Mouse (Mus musculus): ENCODE results near the gene Dkkl1. TPM values are rescaled to one million over a fixed set of nuclear protein-coding genes. Genes with fewer than 3 reads are reported as not detected.

The Dkkl1 gene
- polyA plus RNA-seq, 1 experiment from 2014 or later = 0.80 TPM

GRCm38 (mm10) chr7:45232716-45233465 lies 20.9 kb upstream of the Dkkl1 start:
- Histone ChIP-seq H3K4me3 (ENCODE audit: low read depth, low read length) (no peak overlapping the region), H3K36me3 (ENCODE audit: control insufficient read depth, insufficient read depth, low read length) (peaks cover 54% of the 10 kb centered on the region), H3K27me3 (replicated peaks; ENCODE audit: control insufficient read depth, insufficient read depth, low read length) (no peaks in the 10 kb centered on the region), H3K9me3 (ENCODE audit: control insufficient read depth, low read length) (no peaks in the 10 kb centered on the region), H3K27ac (ENCODE audit: low read depth) (no peak overlapping the region), H3K9ac (ENCODE audit: low read length) (no peak overlapping the region), H3K4me2 (ENCODE audit: low read length) (no peak overlapping the region), H3K4me1 (replicated peaks; ENCODE audit: control insufficient read depth, insufficient read depth, low read length) (peaks cover 24% of the 10 kb centered on the region)
- 69% methylated on average over 13 of the region's 13 CpGs for WGBS
- no peak for DNase-seq (ENCODE audit: low spot score)
- ATAC-seq (replicated peaks; ENCODE audit: low FRiP score, low TSS enrichment, low read depth) = no peak

- WGBS = 71% methylated on average over 11 of the region's 11 CpGs
- no peak for DNase-seq (ENCODE audit: low spot score)
- no peak overlapping the region for H3K4me3 ChIP-seq (ENCODE audit: low read depth, low read length)
- peaks cover 24% of the 10 kb centered on the region for H3K4me1 ChIP-seq (replicated peaks; ENCODE audit: control insufficient read depth, insufficient read depth, low read length)
- peaks cover 62% of the 10 kb centered on the region for H3K36me3 ChIP-seq (ENCODE audit: control insufficient read depth, insufficient read depth, low read length)
- ATAC-seq (replicated peaks; ENCODE audit: low FRiP score, low TSS enrichment, low read depth) = no peak
- H3K9ac ChIP-seq (ENCODE audit: low read length) = no peak overlapping the region
- H3K27me3 ChIP-seq (replicated peaks; ENCODE audit: control insufficient read depth, insufficient read depth, low read length) = no peaks in the 10 kb centered on the region
- H3K4me2 ChIP-seq (ENCODE audit: low read length) = no peak overlapping the region
- H3K9me3 ChIP-seq (ENCODE audit: control insufficient read depth, low read length) = no peaks in the 10 kb centered on the region
- no peak overlapping the region for H3K27ac ChIP-seq (ENCODE audit: low read depth)
Observed at GRCm38 (mm10) chr7:45231941-45232340, 20.0 kb upstream of the Dkkl1 start.

- Histone ChIP-seq H3K4me3 (ENCODE audit: low read depth, low read length) (no peak overlapping the region), H3K9me3 (ENCODE audit: control insufficient read depth, low read length) (no peaks in the 10 kb centered on the region), H3K36me3 (ENCODE audit: control insufficient read depth, insufficient read depth, low read length) (peaks cover 70% of the 10 kb centered on the region), H3K27me3 (replicated peaks; ENCODE audit: control insufficient read depth, insufficient read depth, low read length) (no peaks in the 10 kb centered on the region), H3K4me2 (ENCODE audit: low read length) (no peak overlapping the region), H3K4me1 (replicated peaks; ENCODE audit: control insufficient read depth, insufficient read depth, low read length) (peaks cover 24% of the 10 kb centered on the region), H3K9ac (ENCODE audit: low read length) (no peak overlapping the region), H3K27ac (ENCODE audit: low read depth) (no peak overlapping the region)
- ATAC-seq (replicated peaks; ENCODE audit: low FRiP score, low TSS enrichment, low read depth) (no peak), DNase-seq (ENCODE audit: low spot score) (no peak)
- WGBS = 86% methylated on average over 12 of the region's 12 CpGs
Observed at GRCm38 (mm10) chr7:45231192-45231591, 19.2 kb upstream of the Dkkl1 start.

GRCm38 (mm10) chr7:45229459-45230203 lies 17.7 kb upstream of the Dkkl1 start:
- H3K4me2 ChIP-seq (ENCODE audit: low read length) = no peak overlapping the region
- no peak overlapping the region for H3K9ac ChIP-seq (ENCODE audit: low read length)
- H3K27ac ChIP-seq (ENCODE audit: low read depth) = no peak overlapping the region
- peaks cover 86% of the 10 kb centered on the region for H3K36me3 ChIP-seq (ENCODE audit: control insufficient read depth, insufficient read depth, low read length)
- H3K9me3 ChIP-seq (ENCODE audit: control insufficient read depth, low read length) = no peaks in the 10 kb centered on the region
- H3K4me1 ChIP-seq (replicated peaks; ENCODE audit: control insufficient read depth, insufficient read depth, low read length) = peaks cover 14% of the 10 kb centered on the region
- no peak for DNase-seq (ENCODE audit: low spot score)
- whole genome bisulfite sequencing = 88% methylated on average over 7 of the region's 7 CpGs
- H3K4me3 ChIP-seq (ENCODE audit: low read depth, low read length) = no peak overlapping the region
- H3K27me3 ChIP-seq (replicated peaks; ENCODE audit: control insufficient read depth, insufficient read depth, low read length) = no peaks in the 10 kb centered on the region
- ATAC-seq (replicated peaks; ENCODE audit: low FRiP score, low TSS enrichment, low read depth) = no peak

- peaks cover 11% of the 10 kb centered on the region for H3K4me1 ChIP-seq (replicated peaks; ENCODE audit: control insufficient read depth, insufficient read depth, low read length)
- DNase-seq (ENCODE audit: low spot score) (no peak), ATAC-seq (replicated peaks; ENCODE audit: low FRiP score, low TSS enrichment, low read depth) (no peak)
- no peak overlapping the region for H3K4me2 ChIP-seq (ENCODE audit: low read length)
- H3K27me3 ChIP-seq (replicated peaks; ENCODE audit: control insufficient read depth, insufficient read depth, low read length) = no peaks in the 10 kb centered on the region
- no peaks in the 10 kb centered on the region for H3K9me3 ChIP-seq (ENCODE audit: control insufficient read depth, low read length)
- H3K36me3 ChIP-seq (ENCODE audit: control insufficient read depth, insufficient read depth, low read length) = peaks cover 91% of the 10 kb centered on the region
- no peak overlapping the region for H3K4me3 ChIP-seq (ENCODE audit: low read depth, low read length)
- no peak overlapping the region for H3K9ac ChIP-seq (ENCODE audit: low read length)
- 90% methylated on average over 8 of the region's 8 CpGs for WGBS
- no peak overlapping the region for H3K27ac ChIP-seq (ENCODE audit: low read depth)
Observed at GRCm38 (mm10) chr7:45229046-45229445, 17.1 kb upstream of the Dkkl1 start.

- peaks cover 92% of the 10 kb centered on the region for H3K36me3 ChIP-seq (ENCODE audit: control insufficient read depth, insufficient read depth, low read length)
- 95% methylated on average over 18 of the region's 18 CpGs for WGBS
Observed at GRCm38 (mm10) chr7:45228548-45228947, 16.6 kb upstream of the Dkkl1 start.

GRCm38 (mm10) chr7:45226421-45226820 lies 14.5 kb upstream of the Dkkl1 start:
- Histone ChIP-seq H3K9ac (ENCODE audit: low read length) (no peak overlapping the region), H3K27ac (ENCODE audit: low read depth) (no peak overlapping the region), H3K4me3 (ENCODE audit: low read depth, low read length) (no peak overlapping the region), H3K36me3 (ENCODE audit: control insufficient read depth, insufficient read depth, low read length) (peaks cover 92% of the 10 kb centered on the region), H3K4me2 (ENCODE audit: low read length) (no peak overlapping the region), H3K4me1 (replicated peaks; ENCODE audit: control insufficient read depth, insufficient read depth, low read length) (no peaks in the 10 kb centered on the region), H3K27me3 (replicated peaks; ENCODE audit: control insufficient read depth, insufficient read depth, low read length) (no peaks in the 10 kb centered on the region), H3K9me3 (ENCODE audit: control insufficient read depth, low read length) (no peaks in the 10 kb centered on the region)
- ATAC-seq (replicated peaks; ENCODE audit: low FRiP score, low TSS enrichment, low read depth) (no peak), DNase-seq (ENCODE audit: low spot score) (no peak)
- 95% methylated on average over 5 of the region's 5 CpGs for WGBS

More at GRCm38 (mm10) chr7:45228548-45228947, 16.6 kb upstream of the Dkkl1 start:
- Histone ChIP-seq H3K9me3 (ENCODE audit: control insufficient read depth, low read length) (no peaks in the 10 kb centered on the region), H3K4me2 (ENCODE audit: low read length) (no peak overlapping the region), H3K27ac (ENCODE audit: low read depth) (no peak overlapping the region), H3K4me1 (replicated peaks; ENCODE audit: control insufficient read depth, insufficient read depth, low read length) (peaks cover 6% of the 10 kb centered on the region; the same call in 1 of the 2 replicates), H3K4me3 (ENCODE audit: low read depth, low read length) (no peak overlapping the region), H3K27me3 (replicated peaks; ENCODE audit: control insufficient read depth, insufficient read depth, low read length) (no peaks in the 10 kb centered on the region), H3K9ac (ENCODE audit: low read length) (no peak overlapping the region)
- no peak for ATAC-seq (replicated peaks; ENCODE audit: low FRiP score, low TSS enrichment, low read depth)
- DNase-seq (ENCODE audit: low spot score) = no peak

GRCm38 (mm10) chr7:45224826-45225225 lies 12.9 kb upstream of the Dkkl1 start:
- Histone ChIP-seq H3K4me1 (replicated peaks; ENCODE audit: control insufficient read depth, insufficient read depth, low read length) (no peaks in the 10 kb centered on the region), H3K4me2 (ENCODE audit: low read length) (no peak overlapping the region), H3K27me3 (replicated peaks; ENCODE audit: control insufficient read depth, insufficient read depth, low read length) (no peaks in the 10 kb centered on the region), H3K27ac (ENCODE audit: low read depth) (no peak overlapping the region), H3K9ac (ENCODE audit: low read length) (no peak overlapping the region), H3K36me3 (ENCODE audit: control insufficient read depth, insufficient read depth, low read length) (peaks cover 98% of the 10 kb centered on the region), H3K4me3 (ENCODE audit: low read depth, low read length) (no peak overlapping the region), H3K9me3 (ENCODE audit: control insufficient read depth, low read length) (no peaks in the 10 kb centered on the region)
- no peak for DNase-seq (ENCODE audit: low spot score)
- 93% methylated on average over 7 of the region's 7 CpGs for WGBS
- no peak for ATAC-seq (replicated peaks; ENCODE audit: low FRiP score, low TSS enrichment, low read depth)

All from intestine, embryonic 14.5 days (tissue).